Mouse (Mus musculus): ENCODE results near the gene Slc35f6. TPM values are rescaled to one million over a fixed set of nuclear protein-coding genes. Genes with fewer than 3 reads are reported as not detected.

The Slc35f6 gene
- polyA plus RNA-seq, 1 experiment: 51.2 TPM

GRCm38 (mm10) chr5:30615416-30615815, 32.3 kb upstream of the Slc35f6 start:
- no peak for DNase-seq
- Histone ChIP-seq H3K36me3 (ENCODE audit: control insufficient read depth, insufficient read depth, low read length) (no peaks in the 10 kb centered on the region), H3K27ac (ENCODE audit: insufficient read depth, low read depth, low read length) (no peak overlapping the region), H3K4me3 (ENCODE audit: insufficient read depth, low read depth, low read length) (no peak overlapping the region), H3K4me1 (ENCODE audit: control insufficient read depth, insufficient read depth, low read length) (no peaks in the 10 kb centered on the region; the same call in 1 of the 2 replicates), H3K27me3 (replicated peaks; ENCODE audit: control insufficient read depth, insufficient read depth, low read length) (no peaks in the 10 kb centered on the region)
- 58% methylated on average over 6 of the region's 6 CpGs for WGBS
- no peak for TF ChIP-seq CTCF (conservative IDR thresholded peaks at IDR 0.05; ENCODE audit: insufficient read depth, insufficient read length, low read depth, low read length)
- no peak for TF ChIP-seq POLR2A (IDR thresholded peaks at IDR 0.05; ENCODE audit: low read depth, low read length)

- Histone ChIP-seq H3K4me3 (ENCODE audit: insufficient read depth, low read depth, low read length) (no peak overlapping the region), H3K36me3 (ENCODE audit: control insufficient read depth, insufficient read depth, low read length) (no peaks in the 10 kb centered on the region), H3K27me3 (replicated peaks; ENCODE audit: control insufficient read depth, insufficient read depth, low read length) (no peaks in the 10 kb centered on the region), H3K27ac (ENCODE audit: insufficient read depth, low read depth, low read length) (no peak overlapping the region), H3K4me1 (ENCODE audit: control insufficient read depth, insufficient read depth, low read length) (no peaks in the 10 kb centered on the region; the same call in 1 of the 2 replicates)
- TF ChIP-seq POLR2A (IDR thresholded peaks at IDR 0.05; ENCODE audit: low read depth, low read length): no peak
- TF ChIP-seq CTCF (conservative IDR thresholded peaks at IDR 0.05; ENCODE audit: insufficient read depth, insufficient read length, low read depth, low read length): no peak
- no peak for DNase-seq
- WGBS: 82% methylated on average over 4 of the region's 4 CpGs
Measured at GRCm38 (mm10) chr5:30615819-30616218, 31.9 kb upstream of the Slc35f6 start.

GRCm38 (mm10) chr5:30616644-30617043, 31.1 kb upstream of the Slc35f6 start:
- no peak for DNase-seq
- TF ChIP-seq POLR2A (IDR thresholded peaks at IDR 0.05; ENCODE audit: low read depth, low read length): no peak
- TF ChIP-seq CTCF (conservative IDR thresholded peaks at IDR 0.05; ENCODE audit: insufficient read depth, insufficient read length, low read depth, low read length): no peak
- Histone ChIP-seq H3K27me3 (replicated peaks; ENCODE audit: control insufficient read depth, insufficient read depth, low read length) (no peaks in the 10 kb centered on the region), H3K36me3 (ENCODE audit: control insufficient read depth, insufficient read depth, low read length) (no peaks in the 10 kb centered on the region), H3K4me1 (ENCODE audit: control insufficient read depth, insufficient read depth, low read length) (no peaks in the 10 kb centered on the region; the same call in 1 of the 2 replicates), H3K27ac (ENCODE audit: insufficient read depth, low read depth, low read length) (no peak overlapping the region), H3K4me3 (ENCODE audit: insufficient read depth, low read depth, low read length) (no peak overlapping the region)
- WGBS: 60% methylated on average over 3 of the region's 3 CpGs

GRCm38 (mm10) chr5:30617357-30617756, 30.4 kb upstream of the Slc35f6 start:
- no peak for DNase-seq
- Histone ChIP-seq H3K27ac (ENCODE audit: insufficient read depth, low read depth, low read length) (no peak overlapping the region), H3K27me3 (replicated peaks; ENCODE audit: control insufficient read depth, insufficient read depth, low read length) (0 out of 2 replicates have a peak, but pooled peaks cover 2% of the 10 kb centered on the region), H3K36me3 (ENCODE audit: control insufficient read depth, insufficient read depth, low read length) (no peaks in the 10 kb centered on the region), H3K4me1 (ENCODE audit: control insufficient read depth, insufficient read depth, low read length) (peaks cover 4% of the 10 kb centered on the region; the same call in 1 of the 2 replicates), H3K4me3 (ENCODE audit: insufficient read depth, low read depth, low read length) (no peak overlapping the region)
- TF ChIP-seq CTCF (conservative IDR thresholded peaks at IDR 0.05; ENCODE audit: insufficient read depth, insufficient read length, low read depth, low read length): no peak
- 30% methylated on average over 3 of the region's 3 CpGs for WGBS

- Histone ChIP-seq H3K27ac (ENCODE audit: insufficient read depth, low read depth, low read length) (no peak overlapping the region), H3K36me3 (ENCODE audit: control insufficient read depth, insufficient read depth, low read length) (no peaks in the 10 kb centered on the region), H3K4me3 (ENCODE audit: insufficient read depth, low read depth, low read length) (no peak overlapping the region), H3K4me1 (ENCODE audit: control insufficient read depth, insufficient read depth, low read length) (peaks cover 4% of the 10 kb centered on the region; the same call in 1 of the 2 replicates), H3K27me3 (replicated peaks; ENCODE audit: control insufficient read depth, insufficient read depth, low read length) (0 out of 2 replicates have a peak, but pooled peaks cover 2% of the 10 kb centered on the region)
- WGBS: 30% methylated on average over 11 of the region's 11 CpGs
- DNase-seq: peak; percentile 73
- no peak for TF ChIP-seq CTCF (conservative IDR thresholded peaks at IDR 0.05; ENCODE audit: insufficient read depth, insufficient read length, low read depth, low read length)
- TF ChIP-seq POLR2A (IDR thresholded peaks at IDR 0.05; ENCODE audit: low read depth, low read length): no peak
Measured at GRCm38 (mm10) chr5:30617851-30618250, 29.9 kb upstream of the Slc35f6 start.

GRCm38 (mm10) chr5:30618376-30619003, 29.2 kb upstream of the Slc35f6 start:
- Histone ChIP-seq H3K4me1 (ENCODE audit: control insufficient read depth, insufficient read depth, low read length) (peaks cover 4% of the 10 kb centered on the region; the same call in 1 of the 2 replicates), H3K27ac (ENCODE audit: insufficient read depth, low read depth, low read length) (no peak overlapping the region), H3K27me3 (replicated peaks; ENCODE audit: control insufficient read depth, insufficient read depth, low read length) (0 out of 2 replicates have a peak, but pooled peaks cover 2% of the 10 kb centered on the region), H3K36me3 (ENCODE audit: control insufficient read depth, insufficient read depth, low read length) (no peaks in the 10 kb centered on the region), H3K4me3 (ENCODE audit: insufficient read depth, low read depth, low read length) (no peak overlapping the region)
- 69% methylated on average over 8 of the region's 8 CpGs for WGBS
- peak; percentile 19 for DNase-seq
- no peak for TF ChIP-seq CTCF (conservative IDR thresholded peaks at IDR 0.05; ENCODE audit: insufficient read depth, insufficient read length, low read depth, low read length)
- no peak for TF ChIP-seq POLR2A (IDR thresholded peaks at IDR 0.05; ENCODE audit: low read depth, low read length)

- Histone ChIP-seq H3K27me3 (replicated peaks; ENCODE audit: control insufficient read depth, insufficient read depth, low read length) (0 out of 2 replicates have a peak, but pooled peaks cover 2% of the 10 kb centered on the region), H3K4me3 (ENCODE audit: insufficient read depth, low read depth, low read length) (no peak overlapping the region), H3K27ac (ENCODE audit: insufficient read depth, low read depth, low read length) (no peak overlapping the region), H3K36me3 (ENCODE audit: control insufficient read depth, insufficient read depth, low read length) (no peaks in the 10 kb centered on the region), H3K4me1 (ENCODE audit: control insufficient read depth, insufficient read depth, low read length) (peaks cover 4% of the 10 kb centered on the region; the same call in 1 of the 2 replicates)
- TF ChIP-seq CTCF (conservative IDR thresholded peaks at IDR 0.05; ENCODE audit: insufficient read depth, insufficient read length, low read depth, low read length) (no peak), POLR2A (IDR thresholded peaks at IDR 0.05; ENCODE audit: low read depth, low read length) (no peak)
- 81% methylated on average over 2 of the region's 2 CpGs for WGBS
- DNase-seq: no peak
Measured at GRCm38 (mm10) chr5:30619211-30619610, 28.5 kb upstream of the Slc35f6 start.

Measured in kidney, adult 2 months (tissue).